Mouse (Mus musculus) brain, adult 2 months (tissue): Measurements from ENCODE around the gene Rabl6.

Experiments
- DNase-seq: peaks from one replicate; pipeline ENCODE4 v3.0.0; 2011; ENCODE audit warnings: low read depth, low spot score

Gene Rabl6

GRCm38 (mm10) chr2:25596765-25597510 lies 11.4 kb downstream of the Rabl6 start:
- DNase-seq: no peak

GRCm38 (mm10) chr2:25591863-25592262 lies 16.5 kb downstream of the Rabl6 start:
- DNase-seq: peak; percentile 69

GRCm38 (mm10) chr2:25588227-25588907 lies 20.0 kb downstream of the Rabl6 start:
- peak; percentile 30 for DNase-seq

GRCm38 (mm10) chr2:25587290-25587689 lies 21.0 kb downstream of the Rabl6 start:
- DNase-seq: no peak

GRCm38 (mm10) chr2:25585601-25586000 lies 22.7 kb downstream of the Rabl6 start:
- DNase-seq: no peak

GRCm38 (mm10) chr2:25584856-25585255 lies 23.5 kb downstream of the Rabl6 start:
- no peak for DNase-seq

- DNase-seq: peak; percentile 54
These were observed 24.2 kb downstream of the Rabl6 start for GRCm38 (mm10) chr2:25584152-25584551.

GRCm38 (mm10) chr2:25583571-25583970 lies 24.8 kb downstream of the Rabl6 start:
- DNase-seq: no peak

GRCm38 (mm10) chr2:25583120-25583481 lies 25.2 kb downstream of the Rabl6 start:
- DNase-seq: no peak

GRCm38 (mm10) chr2:25582466-25583119 lies 25.7 kb downstream of the Rabl6 start:
- DNase-seq: peak; percentile 92

- DNase-seq: peak; percentile 97
These were observed 26.4 kb downstream of the Rabl6 start for GRCm38 (mm10) chr2:25581901-25582301.

GRCm38 (mm10) chr2:25581294-25581864 lies 26.9 kb downstream of the Rabl6 start, which contains the start of gene Ajm1:
Ajm1 (minus strand) TSS chr2:25581757.
- peak; percentile 93 for DNase-seq

- peak; percentile 73 for DNase-seq
These were observed 27.7 kb downstream of the Rabl6 start for GRCm38 (mm10) chr2:25580621-25581101.

- peak; percentile 92 for DNase-seq
These were observed 28.4 kb downstream of the Rabl6 start for GRCm38 (mm10) chr2:25579737-25580460.

GRCm38 (mm10) chr2:25578796-25579736 lies 29.3 kb downstream of the Rabl6 start:
- DNase-seq: no peak

- no peak for DNase-seq
These were observed 30.1 kb downstream of the Rabl6 start for GRCm38 (mm10) chr2:25577951-25578795.

- peak; percentile 66 for DNase-seq
These were observed 31.1 kb downstream of the Rabl6 start for GRCm38 (mm10) chr2:25576965-25577891.
